Mouse (Mus musculus): ENCODE results near the gene 1700011M02Rik.
"Not testable (repeated sequence)": the region's sequence is repeated elsewhere in the genome, so short reads cannot be mapped to it uniquely, and the experiment has no call there.

The 1700011M02Rik gene

GRCm38 (mm10) chrX:102908587-102908986, at the start of gene 1700011M02Rik, which contains the start of gene Dmrtc1a:
TSS of gene 1700011M02Rik (plus strand) at chrX:102908905.
TSS of gene Dmrtc1a (minus strand) at chrX:102908687.
- DNase-seq (ENCODE audit: low read depth, low spot score): not testable (repeated sequence)

GRCm38 (mm10) chrX:102867871-102868270, 40.8 kb upstream of the 1700011M02Rik start, which contains the start of gene 1700031F05Rik:
TSS of gene 1700031F05Rik (minus strand) at chrX:102867971.
- DNase-seq (ENCODE audit: low read depth, low spot score): no peak

- not testable (repeated sequence) for DNase-seq (ENCODE audit: low read depth, low spot score)
Measured at GRCm38 (mm10) chrX:102914823-102915222, 6.1 kb downstream of the 1700011M02Rik start.

GRCm38 (mm10) chrX:102926707-102927106, 18.0 kb downstream of the 1700011M02Rik start:
- peak; percentile 9 for DNase-seq (ENCODE audit: low read depth, low spot score)

- not testable (repeated sequence) for DNase-seq (ENCODE audit: low read depth, low spot score)
Measured at GRCm38 (mm10) chrX:102928072-102928471, 19.4 kb downstream of the 1700011M02Rik start, which contains the start of gene 1700018G05Rik. TSS of gene 1700018G05Rik (plus strand) at chrX:102928372.

- no peak for DNase-seq (ENCODE audit: low read depth, low spot score)
Measured at GRCm38 (mm10) chrX:102932992-102933570, 24.4 kb downstream of the 1700011M02Rik start.

GRCm38 (mm10) chrX:102933571-102934394, 25.1 kb downstream of the 1700011M02Rik start:
- DNase-seq (ENCODE audit: low read depth, low spot score): peak; percentile 16

GRCm38 (mm10) chrX:102934395-102934764, 25.7 kb downstream of the 1700011M02Rik start:
- no peak for DNase-seq (ENCODE audit: low read depth, low spot score)

GRCm38 (mm10) chrX:102936743-102937142, 28.0 kb downstream of the 1700011M02Rik start:
- DNase-seq (ENCODE audit: low read depth, low spot score): no peak

- not testable (repeated sequence) for DNase-seq (ENCODE audit: low read depth, low spot score)
Measured at GRCm38 (mm10) chrX:102950136-102950535, 41.4 kb downstream of the 1700011M02Rik start.

GRCm38 (mm10) chrX:102958917-102959316, 50.2 kb downstream of the 1700011M02Rik start:
- DNase-seq (ENCODE audit: low read depth, low spot score): peak; percentile 11
